Mouse (Mus musculus) kidney, embryonic 14.5 days (tissue): ENCODE results near the gene Gm4894. TPM values are rescaled to one million over a fixed set of nuclear protein-coding genes. Genes with fewer than 3 reads are reported as not detected.

ENCODE experiments used
- ATAC-seq: fragments of 200-750 bp; cut with Nextera tagmentation; 2 replicates; pipeline ENCODE4 v1.8.0; 2017; ENCODE audit warnings: moderate number of reproducible peaks, mild to moderate bottlenecking, moderate TSS enrichment, moderate library complexity; ENCODE audit not compliant: low FRiP score, low TSS enrichment
- H3K27ac ChIP-seq: fragments of 300-500 bp; sonication (generic); 2 replicates; pipeline ENCODE4 v1.5.1; 2014; ENCODE audit warnings: low read depth, mild to moderate bottlenecking, low read length, moderate library complexity, mixed read lengths
- H3K27me3 ChIP-seq: fragments of 300-500 bp; sonication (generic); 2 replicates; pipeline ENCODE4 v1.6.1; 2014; ENCODE audit warnings: mild to moderate bottlenecking, low read length; ENCODE audit not compliant: control insufficient read depth, insufficient read depth
- H3K36me3 ChIP-seq: fragments of 300-500 bp; sonication (generic); 2 replicates; pipeline ENCODE4 v1.6.1; 2014; ENCODE audit warnings: low read length, mixed read lengths; ENCODE audit not compliant: control insufficient read depth, insufficient read depth
- H3K4me1 ChIP-seq: fragments of 300-500 bp; sonication (generic); 2 replicates; pipeline ENCODE4 v1.6.1; 2014; ENCODE audit warnings: low read length, mixed read lengths; ENCODE audit not compliant: control insufficient read depth, insufficient read depth
- H3K4me2 ChIP-seq: fragments of 300-500 bp; sonication (generic); replicated peaks from 2 replicates; pipeline ENCODE4 v1.6.1; 2014; ENCODE audit warnings: low read depth, mild to moderate bottlenecking, low read length
- H3K4me3 ChIP-seq: fragments of 300-500 bp; sonication (generic); 2 replicates; pipeline ENCODE4 v1.5.1; 2014; ENCODE audit warnings: mild to moderate bottlenecking, low read length
- H3K9ac ChIP-seq: fragments of 300-500 bp; sonication (generic); 2 replicates; pipeline ENCODE4 v1.6.1; 2014; ENCODE audit warnings: low read depth, mild to moderate bottlenecking, low read length, moderate library complexity
- H3K9me3 ChIP-seq: fragments of 300-500 bp; sonication (generic); 2 replicates; pipeline ENCODE4 v1.6.1; 2016; ENCODE audit warnings: low read length; ENCODE audit not compliant: control insufficient read depth
- WGBS: fragments of 180-500 bp; shearing (Covaris S2); extraction: QIAGEN DNeasy Blood & Tissue Kit; methylation state at CpG from one replicate; pipeline ENCODE4 v1.1.7; 2014; 5-methylcytosine and 5-hydroxymethylcytosine counted together
- polyA plus RNA-seq: library from polyadenylated mRNA; unstranded; fragments of >200 nt; fragmentation: Nextera tagmentation; extraction: Ambion mirVana; gene quantifications from 2 replicates; pipeline ENCODE4 v1.2.1, GENCODE M21; 2014

The Gm4894 gene
- polyA plus RNA-seq, 1 experiment from 2014 or later, result not detected

GRCm38 (mm10) chr9:49268949-49269348 is 18.6 kb downstream of the Gm4894 start:
- no peaks in the 10 kb centered on the region for H3K9me3 ChIP-seq
- H3K27me3 ChIP-seq, result no peaks in the 10 kb centered on the region
- H3K36me3 ChIP-seq, result no peaks in the 10 kb centered on the region
- no peak overlapping the region for H3K27ac ChIP-seq
- H3K4me2 ChIP-seq, result no peak overlapping the region
- 68% methylated on average over 7 of the region's 7 CpGs for WGBS
- no peaks in the 10 kb centered on the region for H3K4me1 ChIP-seq
- no peak overlapping the region for H3K4me3 ChIP-seq
- no peak overlapping the region for H3K9ac ChIP-seq
- no peak for ATAC-seq

DNA sequence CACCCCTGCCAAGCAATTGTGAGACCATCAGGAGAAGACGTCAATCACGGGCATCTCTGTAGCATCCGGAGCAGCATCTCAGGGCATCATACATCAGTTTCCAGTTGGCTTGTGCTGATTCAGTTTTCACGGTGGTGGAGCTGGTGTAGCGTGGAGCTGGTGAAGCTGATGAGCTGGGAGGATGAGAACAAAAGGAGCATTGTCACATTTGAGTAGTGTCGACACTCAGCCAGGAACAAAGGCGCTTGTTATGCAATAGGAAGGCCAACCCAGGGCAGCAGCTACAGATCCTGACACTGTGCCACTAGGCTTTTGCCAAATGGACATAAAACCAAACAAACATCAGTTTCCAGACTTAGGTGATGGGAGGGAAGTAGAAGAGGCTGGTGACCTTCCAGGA is 23.2 kb downstream of the Gm4894 start:
- no peaks in the 10 kb centered on the region for H3K27me3 ChIP-seq
- H3K27ac ChIP-seq, result no peak overlapping the region
- H3K9me3 ChIP-seq, result no peaks in the 10 kb centered on the region
- no peak overlapping the region for H3K4me3 ChIP-seq
- no peaks in the 10 kb centered on the region for H3K36me3 ChIP-seq
- WGBS, result 77% methylated on average over 7 of the region's 7 CpGs
- H3K9ac ChIP-seq, result no peak overlapping the region
- no peak overlapping the region for H3K4me2 ChIP-seq
- H3K4me1 ChIP-seq, result no peaks in the 10 kb centered on the region
- no peak for ATAC-seq

GRCm38 (mm10) chr9:49275976-49276375 is 25.6 kb downstream of the Gm4894 start:
- Histone ChIP-seq H3K4me2 (no peak overlapping the region), H3K27me3 (no peaks in the 10 kb centered on the region), H3K36me3 (no peaks in the 10 kb centered on the region), H3K27ac (no peak overlapping the region), H3K4me1 (no peaks in the 10 kb centered on the region), H3K9ac (no peak overlapping the region), H3K9me3 (no peaks in the 10 kb centered on the region), H3K4me3 (no peak overlapping the region)
- 58% methylated on average over 4 of the region's 4 CpGs for WGBS
- ATAC-seq, result no peak

DNA sequence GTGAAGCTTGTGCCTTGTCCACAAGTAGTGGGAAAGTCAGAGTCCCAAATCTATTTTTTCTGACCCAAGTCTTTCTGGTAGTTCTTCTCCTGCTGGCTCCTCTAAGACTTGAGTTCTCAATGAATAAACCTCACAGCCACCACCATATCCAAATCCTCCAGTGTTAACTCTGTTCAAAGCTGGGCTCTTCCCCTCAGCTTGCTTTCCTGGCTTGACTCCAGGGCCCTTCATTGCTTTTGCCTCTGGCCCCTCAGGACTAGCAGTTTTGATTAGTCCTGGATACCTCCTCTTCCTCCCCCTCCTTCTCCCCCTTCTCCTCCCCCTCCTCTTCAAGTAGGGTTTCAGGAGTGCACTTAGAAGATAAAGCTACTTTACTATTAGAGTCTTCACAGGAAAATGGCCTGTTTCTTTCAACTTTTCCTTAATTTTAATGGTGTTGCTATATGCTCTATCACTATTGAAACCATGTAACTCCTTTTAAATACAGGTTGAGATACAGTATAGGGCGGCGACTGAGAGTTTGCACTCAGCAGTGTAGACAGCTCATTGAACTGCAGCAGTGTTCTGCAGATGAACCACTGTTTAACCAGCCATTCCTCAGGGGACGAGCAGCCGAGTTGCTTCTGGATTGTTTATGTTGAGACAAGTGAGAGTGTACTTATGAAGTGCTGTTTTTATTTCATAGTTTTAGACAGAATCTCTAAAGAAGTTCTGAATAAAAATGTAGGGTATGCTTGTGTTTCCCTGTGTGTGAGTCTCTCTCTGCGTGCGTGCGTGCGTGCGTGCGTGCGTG is 26.4 kb downstream of the Gm4894 start:
- no peak overlapping the region for H3K9ac ChIP-seq
- no peaks in the 10 kb centered on the region for H3K9me3 ChIP-seq
- no peak overlapping the region for H3K4me3 ChIP-seq
- WGBS, result 86% methylated on average over 11 of the region's 11 CpGs
- no peaks in the 10 kb centered on the region for H3K4me1 ChIP-seq
- no peaks in the 10 kb centered on the region for H3K36me3 ChIP-seq
- no peak overlapping the region for H3K27ac ChIP-seq
- H3K27me3 ChIP-seq, result no peaks in the 10 kb centered on the region
- ATAC-seq, result no peak
- H3K4me2 ChIP-seq, result no peak overlapping the region

GRCm38 (mm10) chr9:49295101-49295500 is 44.8 kb downstream of the Gm4894 start:
- Histone ChIP-seq H3K4me2 (no peak overlapping the region), H3K27me3 (no peaks in the 10 kb centered on the region), H3K27ac (no peak overlapping the region), H3K9me3 (no peaks in the 10 kb centered on the region), H3K4me3 (no peak overlapping the region), H3K9ac (no peak overlapping the region), H3K4me1 (no peaks in the 10 kb centered on the region), H3K36me3 (no peaks in the 10 kb centered on the region)
- no peak for ATAC-seq
- 67% methylated on average over 1 of the region's 1 CpGs for WGBS

DNA sequence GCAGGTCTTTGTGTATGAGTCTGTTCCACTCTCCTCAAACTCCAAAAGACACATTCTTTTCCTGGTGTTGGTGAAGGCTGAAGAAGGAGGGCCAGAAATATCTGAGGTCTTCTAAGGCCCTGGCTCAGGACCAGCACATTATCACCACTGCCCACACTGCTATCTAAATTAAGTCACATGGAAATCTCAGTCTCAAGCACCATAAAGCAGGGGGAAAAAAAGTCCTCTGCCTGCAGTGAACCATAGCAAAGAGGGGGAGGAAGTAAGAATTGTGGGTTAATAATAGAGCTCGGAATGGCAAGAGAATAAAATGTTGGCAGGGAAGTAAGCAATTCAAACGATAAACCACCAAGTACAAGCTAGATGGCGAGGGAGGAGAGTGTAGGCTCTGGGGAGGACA is 57.2 kb downstream of the Gm4894 start:
- no peak for ATAC-seq
- Histone ChIP-seq H3K27me3 (no peaks in the 10 kb centered on the region), H3K36me3 (no peaks in the 10 kb centered on the region), H3K4me3 (no peak overlapping the region), H3K9ac (no peak overlapping the region), H3K27ac (no peak overlapping the region), H3K4me2 (no peak overlapping the region), H3K9me3 (no peaks in the 10 kb centered on the region), H3K4me1 (no peaks in the 10 kb centered on the region)
- WGBS, result 49% methylated on average over 3 of the region's 3 CpGs

DNA sequence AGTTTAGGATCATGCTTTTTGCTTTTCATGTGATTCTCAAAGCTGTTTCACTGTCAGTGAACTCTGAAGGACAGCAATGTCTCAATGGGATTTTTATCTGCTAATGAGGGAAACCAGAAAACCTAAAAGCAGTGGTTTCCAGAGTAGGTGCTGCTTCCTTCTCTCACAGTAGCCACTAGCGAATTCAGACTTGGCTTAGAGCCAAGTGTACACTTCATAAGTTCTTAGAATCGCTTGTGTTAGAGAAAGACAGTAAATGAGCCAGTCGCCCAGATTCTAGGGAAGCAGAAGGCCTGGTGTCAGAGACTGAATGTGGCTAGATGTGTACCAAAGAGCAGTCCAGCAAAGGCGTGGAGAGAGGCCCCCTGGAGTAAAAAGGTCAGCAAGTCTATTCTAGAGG is 60.5 kb downstream of the Gm4894 start:
- ATAC-seq, result no peak
- WGBS, result 65% methylated on average over 4 of the region's 4 CpGs
- no peak overlapping the region for H3K27ac ChIP-seq
- no peaks in the 10 kb centered on the region for H3K27me3 ChIP-seq
- no peaks in the 10 kb centered on the region for H3K36me3 ChIP-seq
- H3K4me2 ChIP-seq, result no peak overlapping the region
- H3K9me3 ChIP-seq, result no peaks in the 10 kb centered on the region
- H3K4me3 ChIP-seq, result no peak overlapping the region
- no peaks in the 10 kb centered on the region for H3K4me1 ChIP-seq
- H3K9ac ChIP-seq, result no peak overlapping the region

DNA sequence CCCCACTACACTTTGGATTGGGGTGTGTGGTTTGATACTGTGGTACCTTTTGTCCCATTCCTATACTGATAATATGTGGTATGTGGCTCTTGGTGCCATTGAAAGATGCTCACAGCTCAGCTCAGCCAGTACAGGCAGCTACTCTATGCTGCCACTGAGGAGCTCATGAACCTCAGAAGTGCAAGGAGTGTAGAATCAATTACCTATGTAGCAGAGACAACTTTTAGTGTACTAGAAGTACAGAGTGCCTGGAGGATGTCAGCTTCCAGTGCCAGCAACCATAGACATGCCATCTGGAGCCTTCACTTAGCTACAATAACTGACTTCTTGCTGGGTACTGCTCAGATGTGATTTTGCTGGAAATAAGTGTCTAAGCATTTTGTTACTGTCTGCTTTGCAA is 68.3 kb downstream of the Gm4894 start:
- H3K4me1 ChIP-seq, result no peaks in the 10 kb centered on the region
- no peak for ATAC-seq

More for the DNA sequence above, 68.3 kb downstream of the Gm4894 start:
- H3K4me2 ChIP-seq, result no peak overlapping the region
- no peaks in the 10 kb centered on the region for H3K27me3 ChIP-seq
- H3K36me3 ChIP-seq, result no peaks in the 10 kb centered on the region
- no peaks in the 10 kb centered on the region for H3K9me3 ChIP-seq
- H3K27ac ChIP-seq, result no peak overlapping the region
- H3K4me3 ChIP-seq, result no peak overlapping the region
- H3K9ac ChIP-seq, result no peak overlapping the region
